Mouse (Mus musculus) skeletal muscle tissue, postnatal 0 days (tissue): Measurements from ENCODE around the gene Ankfy1. TPM values are rescaled to one million over a fixed set of nuclear protein-coding genes. Genes with fewer than 3 reads are reported as not detected.

Source experiments
- microRNA-seq, 2 experiments: library from miRNA; unstranded; fragments of <30 nt; microRNA quantifications; one replicate each; pipeline ENCODE4; 2016
- polyA plus RNA-seq: library from polyadenylated mRNA; unstranded; fragments of >200 nt; fragmentation: Nextera tagmentation; extraction: Ambion mirVana; gene quantifications from 2 replicates; pipeline ENCODE4 v1.2.1, GENCODE M21; 2015

Ankfy1 gene
- 6.1 and 7.6 TPM in 2 replicates for polyA plus RNA-seq

DNA sequence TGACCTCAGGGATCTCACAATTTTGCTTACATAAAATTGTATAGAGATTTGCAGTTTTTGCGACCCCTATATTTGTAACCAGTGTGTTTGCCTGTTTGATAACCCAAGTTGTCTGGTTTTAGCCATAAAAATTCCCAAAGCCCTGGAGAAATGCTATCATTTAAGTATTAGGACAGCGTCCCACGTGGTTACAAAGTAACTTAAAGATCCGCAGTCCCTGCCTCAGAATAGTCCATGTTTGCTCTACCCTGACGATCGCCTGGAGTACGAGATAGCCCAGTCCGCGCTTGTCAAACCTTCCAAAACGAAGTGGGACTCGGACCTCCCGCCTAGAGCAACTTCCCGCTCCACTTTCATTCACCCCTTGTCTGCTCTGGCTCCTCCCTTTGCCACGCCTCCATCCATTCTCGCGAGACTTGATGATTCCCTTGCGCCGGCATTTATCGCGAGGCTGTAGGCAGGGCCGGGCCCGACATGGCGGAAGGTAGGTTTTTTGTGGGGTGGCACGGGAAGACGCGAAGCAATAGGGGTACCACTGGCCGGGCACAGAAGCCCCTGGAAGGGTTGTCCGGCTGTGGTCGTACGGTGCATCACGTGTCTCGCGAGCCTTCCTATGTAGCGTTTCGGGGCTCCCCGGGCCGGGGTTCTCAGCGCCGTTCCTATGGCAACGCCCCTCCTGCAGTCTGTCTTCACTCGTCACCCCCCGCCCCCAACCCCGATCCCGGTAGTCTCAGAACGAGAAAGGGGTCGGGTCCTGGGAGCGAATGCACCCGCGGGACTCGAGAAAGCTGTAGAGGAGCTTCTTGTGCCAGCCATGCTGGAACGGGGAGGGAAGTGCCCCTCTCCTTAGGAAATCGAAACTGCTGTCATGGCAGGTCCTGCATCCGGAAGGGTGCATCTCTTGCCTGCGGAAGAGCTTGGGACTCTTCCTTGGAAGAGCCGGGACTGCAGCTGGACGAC is at the start of gene Ankfy1:
Gene Ankfy1, plus strand, starts transcription at position 456 of the 960 bp plus-strand sequence.

GRCm38 (mm10) chr11:72795455-72796295 is 105.9 kb downstream of the Ankfy1 start, which contains the start of the genes Cyb5d2 and Zzef1:
Gene Cyb5d2, minus strand, starts transcription at chr11:72796142.
Gene Zzef1, plus strand, starts transcription at chr11:72796226.

Small RNA genes within 50 kb of the gene (microRNA-seq; reads per million reads assigned to microRNA genes)
- gene Gm25678, result 0 reads per million in 2 experiments

Other genes with a start within 250 kb of the Ankfy1 start
- 60.2 and 61.9 TPM in 2 replicates for gene Mybbp1a, start 248.7 kb upstream of the Ankfy1 start, polyA plus RNA-seq
- gene Spns2, start 200.1 kb upstream of the Ankfy1 start, polyA plus RNA-seq, result 2.9 and 3.3 TPM in 2 replicates
- gene Spns3, start 139.5 kb upstream of the Ankfy1 start, polyA plus RNA-seq, result 0.11 TPM in 1 of 2 replicates, not detected in the other
- gene Ube2g1, start 82.7 kb upstream of the Ankfy1 start, polyA plus RNA-seq, result 44.5 and 45.3 TPM in 2 replicates
- gene Cyb5d2, start 106.1 kb downstream of the Ankfy1 start, polyA plus RNA-seq, result 7.9 and 8.2 TPM in 2 replicates
- 5.0 and 6.4 TPM in 2 replicates for gene Zzef1, start 106.2 kb downstream of the Ankfy1 start, polyA plus RNA-seq